Mouse (Mus musculus) erythroblast, adult 5-6 weeks (primary cell): ENCODE results near the gene Cst12. TPM values are rescaled to one million over a fixed set of nuclear protein-coding genes. Genes with fewer than 3 reads are reported as not detected.

Experiments used
- total RNA-seq, 2 experiments: library from RNA; stranded (forward) in 1 of 2; stranded (reverse) in 1 of 2; fragments of 150-400 nt in 1 of 2; fragments of 200-764, 138-1000 nt in 1 of 2; gene quantifications; 2 replicates each; pipeline versions ENCODE4 v1.2.3 to v1.2.4; 2015 to 2017; ENCODE audit warnings: low replicate concordance in 2 of 2

The Cst12 gene
- total RNA-seq, 2 experiments from 2014 or later, result not detected

Other genes with a start within 250 kb of the Cst12 start
- 10.7 and 19.6 TPM in 2 replicates for gene Nxt1, start 116.8 kb upstream of the Cst12 start, total RNA-seq (2015; ENCODE audit: low replicate concordance)
- 9.6 and 23.8 TPM in 2 replicates for gene Nxt1, start 116.8 kb upstream of the Cst12 start, total RNA-seq (2017; ENCODE audit: low replicate concordance)
- 3.1 and 5.6 TPM in 2 replicates for gene Gzf1, start 108.3 kb upstream of the Cst12 start, total RNA-seq (2015; ENCODE audit: low replicate concordance)
- 4.5 and 5.3 TPM in 2 replicates for gene Gzf1, start 108.3 kb upstream of the Cst12 start, total RNA-seq (2017; ENCODE audit: low replicate concordance)
- gene Napb, start 56.9 kb upstream of the Cst12 start, total RNA-seq (2015; ENCODE audit: low replicate concordance), result not detected in 2 replicates
- 0.28 TPM in 1 of 2 replicates, not detected in the other for gene Napb, start 56.9 kb upstream of the Cst12 start, total RNA-seq (2017; ENCODE audit: low replicate concordance)
- not detected in 2 replicates for gene Cstl1, start 39.0 kb upstream of the Cst12 start, total RNA-seq (2015; ENCODE audit: low replicate concordance)
- not detected in 2 replicates for gene Cstl1, start 39.0 kb upstream of the Cst12 start, total RNA-seq (2017; ENCODE audit: low replicate concordance)
- not detected in 2 replicates for gene Cst11, start 17.9 kb upstream of the Cst12 start, total RNA-seq (2015; ENCODE audit: low replicate concordance)
- gene Cst11, start 17.9 kb upstream of the Cst12 start, total RNA-seq (2017; ENCODE audit: low replicate concordance), result not detected in 2 replicates
- gene 8030411F24Rik, start 7.4 kb upstream of the Cst12 start, total RNA-seq (2015; ENCODE audit: low replicate concordance), result not detected in 2 replicates
- not detected in 2 replicates for gene 8030411F24Rik, start 7.4 kb upstream of the Cst12 start, total RNA-seq (2017; ENCODE audit: low replicate concordance)
- not detected in 2 replicates for gene Cst8, start 9.4 kb downstream of the Cst12 start, total RNA-seq (2015; ENCODE audit: low replicate concordance)
- not detected in 2 replicates for gene Cst8, start 9.4 kb downstream of the Cst12 start, total RNA-seq (2017; ENCODE audit: low replicate concordance)
- not detected in 2 replicates for gene Cst13, start 30.7 kb downstream of the Cst12 start, total RNA-seq (2015; ENCODE audit: low replicate concordance)
- gene Cst13, start 30.7 kb downstream of the Cst12 start, total RNA-seq (2017; ENCODE audit: low replicate concordance), result not detected in 2 replicates
- not detected in 2 replicates for gene Cst9, start 45.8 kb downstream of the Cst12 start, total RNA-seq (2015; ENCODE audit: low replicate concordance)
- not detected in 2 replicates for gene Cst9, start 45.8 kb downstream of the Cst12 start, total RNA-seq (2017; ENCODE audit: low replicate concordance)
- gene 9230104L09Rik, start 75.7 kb downstream of the Cst12 start, total RNA-seq (2015; ENCODE audit: low replicate concordance), result not detected in 2 replicates
- gene 9230104L09Rik, start 75.7 kb downstream of the Cst12 start, total RNA-seq (2017; ENCODE audit: low replicate concordance), result not detected in 2 replicates
- 123 and 150 TPM in 2 replicates for gene Cst3, start 86.3 kb downstream of the Cst12 start, total RNA-seq (2015; ENCODE audit: low replicate concordance)
- 60.1 and 103 TPM in 2 replicates for gene Cst3, start 86.3 kb downstream of the Cst12 start, total RNA-seq (2017; ENCODE audit: low replicate concordance)
- gene Gm1330, start 213.9 kb downstream of the Cst12 start, total RNA-seq (2015; ENCODE audit: low replicate concordance), result not detected in 2 replicates
- gene Gm1330, start 213.9 kb downstream of the Cst12 start, total RNA-seq (2017; ENCODE audit: low replicate concordance), result not detected in 2 replicates
- gene Gm10750, start 227.9 kb downstream of the Cst12 start, total RNA-seq (2015; ENCODE audit: low replicate concordance), result not detected in 2 replicates
- gene Gm10750, start 227.9 kb downstream of the Cst12 start, total RNA-seq (2017; ENCODE audit: low replicate concordance), result not detected in 2 replicates